Comparison of ENCODE assay signal across 11 mouse cellular contexts in the genomic region with DNA sequence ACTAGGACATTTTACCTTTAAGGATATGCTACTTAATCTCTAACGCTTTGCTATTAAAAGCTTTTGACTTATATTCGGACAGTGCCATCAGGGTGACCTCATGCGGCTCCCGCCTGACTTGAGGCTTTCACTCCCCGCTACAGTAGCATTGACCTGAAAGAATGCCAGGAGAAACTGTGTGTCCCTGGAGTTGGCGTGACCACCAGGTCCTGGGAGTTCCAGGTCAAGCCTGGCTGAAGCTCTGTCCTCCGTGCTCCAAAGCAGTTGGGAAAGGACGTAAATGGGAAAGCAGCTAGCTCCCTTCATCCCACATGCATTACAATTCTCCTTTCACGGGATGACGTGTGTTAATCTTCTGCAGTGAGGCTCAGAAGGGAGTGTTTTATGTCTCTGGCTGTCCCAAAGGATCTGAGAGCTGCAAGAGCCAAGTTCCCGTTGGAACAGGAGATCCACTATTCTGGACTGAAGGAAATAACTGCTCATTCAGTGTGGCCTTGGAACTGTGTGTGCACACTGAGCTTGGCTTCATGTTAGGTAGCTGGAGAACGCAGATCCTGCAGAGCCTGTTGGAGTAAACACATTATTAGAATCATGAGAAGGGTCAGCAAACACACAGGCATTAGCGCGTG. TPM values are rescaled to one million over a fixed set of nuclear protein-coding genes. Genes with fewer than 3 reads are reported as not detected.
DNase-seq lines count a peak whose midpoint lies in the region; ATAC-seq and TF ChIP-seq lines count a peak whose summit lies in the region.
"Had no signal": no experiment of that assay in that cellular context is flagged by ENCODE, and none has a peak within 500 bp of the region (broad histone marks: within the 10 kb centered on the region; RNA-seq: fewer than 3 reads in every experiment).

No protein-coding gene starts in this region.

- H3K4me2 ChIP-seq in heart, embryonic 16.5 days (ENCODE audit: low read depth, low read length) = 0 out of 2 replicates have a peak overlapping the region, but pooled peaks have one; percentile 10
- H3K4me2 ChIP-seq: forebrain, embryonic 13.5 days had no signal

- H3K27ac ChIP-seq in embryonic fibroblast, embryonic 13.5 days (ENCODE audit: insufficient read depth, low read length) = peak overlapping the region; percentile 15
- H3K27ac ChIP-seq in heart, embryonic 16.5 days (ENCODE audit: low read length) = peak overlapping the region; percentile 80
- H3K27ac ChIP-seq: forebrain, embryonic 13.5 days had no signal

- 0 out of 2 replicates have a peak overlapping the region, but pooled peaks have one; percentile 18 for H3K9ac ChIP-seq in heart, embryonic 16.5 days (ENCODE audit: low read length)
- H3K9ac ChIP-seq: forebrain, embryonic 13.5 days had no signal

- no peak overlapping the region for H3K4me3 ChIP-seq in embryonic fibroblast, embryonic 13.5 days (ENCODE audit: insufficient read depth, low read length)
- H3K4me3 ChIP-seq in heart, embryonic 16.5 days (ENCODE audit: low read length) = no peak overlapping the region
- H3K4me3 ChIP-seq: forebrain, embryonic 13.5 days had no signal

- peak; percentile 25 for DNase-seq in kidney, adult 9 months
- DNase-seq in kidney, adult 8-10 months = no peak
- peak; percentile 86 for DNase-seq in skeletal muscle tissue, adult 2 months (ENCODE audit: low read depth, low spot score)
- DNase-seq in spleen, postnatal 36 days (ENCODE audit: low spot score in 2 of 2) = no peak
- no peak for DNase-seq in thymus, postnatal 4 days
- DNase-seq: thymus, postnatal 25 days had no signal

- 37% methylated on average over 14 of the region's 14 CpGs for whole genome bisulfite sequencing in heart, embryonic 16.5 days

- ATAC-seq in heart, embryonic 16.5 days (replicated peaks; ENCODE audit: extremely low read depth, insufficient read depth, low FRiP score) = no peak; the same call in 1 of the 2 replicates
- no peak for ATAC-seq in CD4-positive, CD25-positive, alpha-beta regulatory T cell, adult 4 months
- ATAC-seq: forebrain, embryonic 13.5 days had no signal

- H3K36me3 ChIP-seq in heart, embryonic 16.5 days (ENCODE audit: control insufficient read depth, insufficient read depth) = peaks cover 36% of the 10 kb centered on the region

- H3K4me1 ChIP-seq in embryonic fibroblast, embryonic 13.5 days (ENCODE audit: control insufficient read depth, insufficient read depth, low read length) = peaks cover 30% of the 10 kb centered on the region
- H3K4me1 ChIP-seq in heart, embryonic 16.5 days (ENCODE audit: control insufficient read depth, insufficient read depth, low read length) = peaks cover 55% of the 10 kb centered on the region
- H3K4me1 ChIP-seq: forebrain, embryonic 13.5 days had no signal

- no peak for TF ChIP-seq CTCF in embryonic fibroblast, embryonic 13.5 days (IDR thresholded peaks at IDR 0.05; ENCODE audit: borderline replicate concordance, insufficient read depth, low read length)

- TF ChIP-seq POLR2A in embryonic fibroblast, embryonic 13.5 days (IDR thresholded peaks at IDR 0.05; ENCODE audit: low read depth, low read length) = no peak

- no peaks in the 10 kb centered on the region for H3K9me3 ChIP-seq in heart, embryonic 16.5 days (replicated peaks; ENCODE audit: control insufficient read depth, low read length)
- H3K9me3 ChIP-seq: forebrain, embryonic 13.5 days; G1E had no signal

- no peaks in the 10 kb centered on the region for H3K27me3 ChIP-seq in heart, embryonic 16.5 days (ENCODE audit: control insufficient read depth, insufficient read depth, low read length)
- H3K27me3 ChIP-seq: forebrain, embryonic 13.5 days had no signal

RNA-seq across cellular contexts. Expression of gene Anxa2, which starts 23.9 kb away (rescaled TPM):
- 1,213 and 1,412 TPM in 2 replicates for polyA plus RNA-seq in embryonic fibroblast, embryonic 13.5 days (2011; ENCODE audit: insufficient read length, low read depth, missing spikeins)
- polyA plus RNA-seq in heart, embryonic 16.5 days (2015; fragmentation: Nextera tagmentation; extraction: Ambion mirVana) = 622 and 705 TPM in 2 replicates
- polyA plus RNA-seq in CD4-positive, CD25-positive, alpha-beta regulatory T cell, adult 4 months (2017; shearing (Covaris generic)) = 100 to 1,000 TPM in 1 of 2 experiments, 10 to 100 TPM in 1; 95.7 to 127 TPM

Comparison
In these comparisons a context has a peak if more than half of its experiments do, and no peak if none do; other contexts are left out.
1. DNase-seq: peak in kidney, adult 9 months (single experiment) and skeletal muscle tissue, adult 2 months (single experiment); none in kidney, adult 8-10 months (0 of 2), spleen, postnatal 36 days (0 of 2) and thymus, postnatal 4 days (single experiment).